Mouse (Mus musculus) frontal cortex, postnatal 10 days (tissue): ENCODE measurements at regions not wholly inside any gene's neighbourhood (a gene's known extent, or its start where the extent isn't known, plus 50 kb on each side); places are given as distances from the start of the nearest gene placed in this dataset.

ENCODE experiments used
- DNase-seq, 2 experiments: peaks; one replicate each; pipeline ENCODE4 v3.0.0; 2022; ENCODE audit warnings: low spot score in 2 of 2, mixed read lengths in 1 of 2

DNA sequence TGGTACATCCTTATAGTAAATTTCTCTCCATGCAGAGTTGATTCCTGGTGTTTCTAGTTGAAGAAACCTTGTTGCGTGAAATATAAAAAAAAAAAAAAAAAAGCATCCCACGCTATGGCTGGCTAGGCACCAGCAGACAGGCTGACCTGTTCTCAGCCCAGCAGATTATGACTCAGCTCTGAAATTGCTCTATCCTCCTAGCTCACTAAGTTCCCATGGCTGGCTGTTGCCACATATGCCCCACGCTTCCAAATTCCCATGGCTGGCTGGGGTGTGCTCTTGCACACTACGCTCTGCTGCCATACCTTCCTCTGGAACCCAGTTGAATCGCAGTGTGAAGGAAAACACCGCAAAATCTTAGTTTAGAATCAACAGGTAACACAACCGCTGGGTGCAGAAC, 270.1 kb downstream of the Mid1ip1 start:
- no peak for DNase-seq

DNA sequence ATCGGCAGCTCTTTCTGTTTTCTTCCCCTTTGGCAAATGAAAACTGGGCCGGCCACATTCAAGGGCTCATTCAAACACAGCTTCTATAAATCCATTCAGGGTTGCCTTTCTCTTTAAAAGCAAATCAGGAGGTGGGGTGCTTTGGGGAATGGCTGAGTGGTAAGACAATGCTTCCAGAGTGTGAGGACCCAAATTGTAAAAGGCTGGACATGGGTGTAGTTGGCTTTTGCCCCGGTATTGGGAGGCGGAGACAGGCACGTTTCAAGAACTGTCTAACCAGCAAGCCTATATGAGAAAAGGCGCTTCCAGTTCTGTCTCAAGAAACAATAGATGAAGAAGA, 277.0 kb downstream of the Mid1ip1 start:
- peak in 1 of 2 experiments; percentile 6 for DNase-seq

DNA sequence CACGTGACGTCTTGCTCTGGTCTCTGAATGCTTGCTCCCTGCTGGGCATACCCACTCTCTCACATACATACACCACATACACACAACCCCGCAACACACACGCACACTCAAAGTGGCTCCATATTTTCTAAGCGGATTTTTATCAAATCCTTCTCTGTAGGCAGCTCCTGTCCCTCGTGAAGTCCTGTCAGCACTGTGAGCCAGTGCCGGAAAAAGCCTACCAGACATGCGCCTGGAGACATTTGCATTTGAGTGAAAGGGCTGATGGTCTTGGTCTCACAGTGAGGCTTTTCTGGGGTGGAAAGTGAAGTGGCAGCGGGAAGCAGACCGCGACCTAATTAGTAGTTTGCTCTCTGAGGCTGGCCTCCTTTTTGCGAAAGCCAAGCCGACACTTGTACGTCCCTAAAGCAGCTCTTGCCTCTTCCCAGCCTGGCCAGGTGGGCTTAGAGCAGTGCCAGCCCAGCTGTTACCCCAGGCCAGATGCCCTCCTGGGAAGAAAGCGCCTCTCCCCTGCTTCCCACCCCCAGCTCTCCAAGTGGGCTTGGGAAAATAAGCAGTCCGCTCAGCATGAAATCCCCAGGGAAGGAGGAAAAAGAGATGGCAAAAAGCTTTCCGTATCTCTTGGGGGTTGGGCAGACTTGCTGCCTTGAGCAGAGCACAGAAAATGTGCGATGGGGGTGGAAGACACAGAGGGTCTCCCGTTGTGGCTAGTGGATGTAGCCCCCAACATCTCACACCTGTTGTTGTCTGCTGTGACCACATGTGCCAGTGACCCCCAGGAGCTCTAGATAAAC, 277.6 kb downstream of the Mid1ip1 start:
- peak; percentile 37 to 49 for DNase-seq

DNA sequence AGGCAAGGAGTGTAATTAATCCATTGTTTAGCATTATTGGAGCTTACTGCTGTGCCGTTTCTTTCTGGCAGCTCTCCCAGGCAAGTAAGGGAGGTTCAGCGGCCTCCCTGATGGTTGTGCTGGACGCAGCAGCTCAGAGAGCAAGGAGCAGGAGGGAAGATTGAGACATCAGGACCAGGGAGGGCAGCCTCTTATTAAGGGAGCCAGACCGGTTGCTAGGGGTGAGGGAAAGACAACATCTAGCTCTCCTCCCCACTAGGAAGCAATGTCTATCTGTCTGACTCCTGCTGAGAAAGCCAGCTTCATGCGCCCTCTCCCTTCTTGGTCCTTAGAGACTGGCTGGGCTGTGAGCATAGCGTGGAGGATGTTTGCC, 278.2 kb downstream of the Mid1ip1 start:
- DNase-seq, result no peak

DNA sequence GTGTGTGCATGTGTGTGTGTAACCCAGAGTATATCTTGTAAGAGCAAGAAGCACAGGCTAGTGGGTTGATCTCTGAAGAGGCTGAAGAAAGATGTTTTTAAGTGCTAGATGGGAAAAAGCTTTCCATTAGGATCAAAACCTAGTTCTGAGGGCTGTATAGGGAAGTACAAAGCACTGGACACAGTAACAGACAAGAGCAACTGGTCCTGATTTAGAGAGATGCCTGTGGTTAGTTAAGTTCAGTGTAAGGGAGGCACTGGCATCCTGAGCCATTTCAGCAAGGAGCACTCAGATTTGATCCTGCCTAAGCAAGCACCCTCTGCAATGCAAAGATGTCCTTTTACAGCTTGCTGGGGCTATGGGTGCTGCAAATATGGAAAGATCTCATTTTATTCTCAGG, 280.1 kb downstream of the Mid1ip1 start:
- no peak for DNase-seq

DNA sequence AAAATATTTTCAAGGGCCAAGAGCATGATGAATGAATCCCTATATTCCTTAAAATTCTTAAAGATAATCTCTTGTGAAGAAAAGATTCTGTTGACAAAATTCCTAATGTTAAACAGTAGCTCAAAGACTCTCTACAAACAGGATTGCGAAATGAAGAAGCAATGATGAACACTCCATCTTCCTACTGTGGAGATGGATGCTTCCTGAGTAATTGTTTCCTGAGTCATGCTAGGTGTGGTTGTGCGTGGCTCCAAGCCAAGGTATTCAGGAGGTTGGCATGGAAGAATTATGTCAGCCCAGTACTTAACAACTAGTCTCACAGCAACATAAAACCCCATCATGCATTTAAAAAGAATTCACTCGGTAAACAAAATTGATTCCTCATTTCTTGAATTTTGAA, 286.4 kb downstream of the Mid1ip1 start:
- DNase-seq, result no peak

DNA sequence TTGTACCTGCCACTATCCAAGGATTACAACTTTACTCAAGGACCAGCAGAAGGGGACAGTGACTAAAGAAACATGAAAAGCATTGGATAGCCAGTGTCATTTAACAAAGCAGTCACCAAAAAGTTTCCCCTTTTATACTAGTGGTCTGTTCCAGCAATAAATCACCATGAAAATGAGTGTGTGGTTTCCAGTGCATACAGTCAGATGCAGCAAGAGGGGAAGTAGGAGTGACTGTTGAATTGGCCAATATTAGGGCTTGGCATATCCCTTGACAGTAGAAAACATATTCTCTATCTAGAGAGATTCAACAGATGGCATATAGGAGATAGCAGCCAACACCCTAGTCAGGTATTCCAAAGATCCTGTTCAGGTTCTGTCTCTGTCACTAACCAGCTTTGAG, 259.8 kb upstream of the H2al1a start:
- no peak for DNase-seq

DNA sequence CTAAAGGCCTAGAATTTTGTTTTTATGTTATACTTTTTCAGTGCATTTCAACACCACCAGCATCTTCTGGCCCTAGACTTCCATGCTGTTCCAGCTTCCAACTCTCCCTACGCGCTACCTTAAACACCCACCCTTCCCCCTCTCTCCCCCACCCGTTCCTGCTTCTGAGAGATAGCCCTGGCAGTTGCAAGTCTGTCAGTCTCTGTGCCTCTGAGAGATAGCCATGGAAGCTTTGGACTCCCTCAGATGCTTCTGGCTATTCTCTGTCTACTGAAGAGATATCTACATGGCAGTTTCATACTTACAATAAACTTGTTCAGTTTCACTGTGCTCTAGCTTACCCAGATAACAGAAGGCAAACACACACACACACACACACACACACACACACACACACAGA, 252.3 kb upstream of the H2al1a start:
- no peak for DNase-seq

DNA sequence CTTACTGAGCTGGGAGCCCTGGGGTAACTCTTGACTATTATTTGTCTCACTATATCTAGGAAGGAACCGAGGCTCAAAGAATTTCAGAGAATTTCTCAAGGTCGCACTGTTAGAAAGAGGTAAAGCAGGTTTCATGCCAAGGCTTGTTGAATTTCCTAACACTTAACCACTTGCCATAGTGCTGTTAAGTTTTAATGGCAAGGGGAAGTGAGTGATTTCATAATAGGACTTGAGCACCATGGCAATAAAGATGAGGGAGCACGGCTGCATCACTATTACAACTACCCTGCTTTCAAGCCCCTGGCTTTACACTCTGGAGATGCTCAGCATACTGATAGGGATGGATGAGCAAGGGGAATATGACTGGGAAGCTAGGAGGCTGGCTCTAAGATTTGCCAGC, 216.9 kb upstream of the H2al1a start:
- no peak for DNase-seq

DNA sequence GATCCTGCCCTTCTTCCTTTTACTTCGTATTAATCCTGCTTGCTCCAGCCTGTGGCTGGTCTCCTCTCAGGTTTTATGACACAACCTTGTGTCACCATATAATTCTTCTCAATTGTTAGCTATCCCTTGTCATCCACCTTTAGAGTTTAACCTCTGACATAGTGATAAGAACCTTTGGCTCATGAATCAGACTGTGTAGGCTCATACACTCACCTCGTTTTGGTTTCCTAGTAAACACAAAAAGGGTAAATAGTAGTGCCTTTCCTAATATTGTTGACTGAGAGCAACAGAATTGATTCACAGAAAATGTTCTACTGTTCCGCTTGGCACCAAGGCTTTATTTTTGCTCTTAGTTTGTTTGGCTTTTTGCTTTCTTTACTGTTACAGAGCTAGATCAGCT, 216.2 kb upstream of the H2al1a start:
- DNase-seq, result no peak

DNA sequence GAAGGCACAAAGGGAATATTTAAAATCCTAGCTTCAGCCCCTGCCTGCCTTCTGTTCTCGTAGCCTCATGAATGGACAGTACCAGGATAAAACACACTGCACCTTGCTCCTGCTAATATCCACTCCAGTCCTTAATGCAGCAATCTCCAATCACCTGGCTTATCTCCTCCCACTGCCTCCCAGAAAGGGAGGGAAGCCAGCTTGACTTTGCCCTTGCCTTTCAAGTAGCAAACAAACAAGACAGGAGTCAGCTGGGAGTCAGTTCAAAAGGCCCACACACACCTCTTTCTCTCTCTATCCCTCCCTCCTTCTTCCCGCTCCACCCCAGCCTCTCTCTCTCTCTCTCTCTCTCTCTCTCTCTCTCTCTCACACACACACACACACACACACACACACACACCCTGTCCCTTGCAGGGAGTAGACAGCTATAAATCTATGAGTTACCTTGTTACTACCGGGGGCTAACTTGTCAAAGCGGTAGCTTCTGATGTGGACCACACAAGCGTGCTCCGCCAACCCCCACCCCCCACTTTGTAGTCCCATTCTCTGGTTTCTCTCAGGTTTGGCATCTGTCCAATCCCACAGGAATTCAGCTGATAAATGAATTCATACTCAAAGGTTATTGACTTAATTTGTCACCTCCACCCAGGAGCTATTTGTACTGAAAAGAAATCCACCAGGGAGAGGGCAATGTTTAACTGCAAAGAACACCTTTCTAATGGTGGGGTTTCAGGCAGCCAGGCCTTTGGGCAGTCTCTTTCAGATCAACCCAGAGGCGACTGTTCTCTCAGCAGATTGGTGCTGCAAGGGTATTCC, 212.6 kb upstream of the H2al1a start:
- no peak for DNase-seq

DNA sequence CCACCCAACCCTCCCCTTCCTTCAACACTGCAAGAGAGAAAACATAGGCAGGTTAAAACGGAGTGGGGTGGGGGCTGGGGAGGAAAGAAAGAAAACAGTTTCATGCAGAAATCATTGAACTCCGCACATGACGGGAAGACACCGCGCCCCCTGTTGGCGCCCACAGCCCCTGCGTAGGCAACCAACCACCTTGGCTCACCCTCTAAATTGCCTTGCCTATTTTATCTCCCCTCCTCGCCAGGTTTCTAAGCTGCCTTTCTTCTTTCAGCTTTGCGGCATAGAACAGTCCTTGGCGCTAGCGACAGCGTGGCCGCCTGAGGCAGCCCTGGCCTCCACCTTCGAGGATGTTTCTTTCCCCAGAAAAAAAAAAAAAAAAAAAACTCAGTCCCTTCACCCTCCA, 211.1 kb upstream of the H2al1a start:
- DNase-seq, result peak in 1 of 2 experiments; percentile 42

DNA sequence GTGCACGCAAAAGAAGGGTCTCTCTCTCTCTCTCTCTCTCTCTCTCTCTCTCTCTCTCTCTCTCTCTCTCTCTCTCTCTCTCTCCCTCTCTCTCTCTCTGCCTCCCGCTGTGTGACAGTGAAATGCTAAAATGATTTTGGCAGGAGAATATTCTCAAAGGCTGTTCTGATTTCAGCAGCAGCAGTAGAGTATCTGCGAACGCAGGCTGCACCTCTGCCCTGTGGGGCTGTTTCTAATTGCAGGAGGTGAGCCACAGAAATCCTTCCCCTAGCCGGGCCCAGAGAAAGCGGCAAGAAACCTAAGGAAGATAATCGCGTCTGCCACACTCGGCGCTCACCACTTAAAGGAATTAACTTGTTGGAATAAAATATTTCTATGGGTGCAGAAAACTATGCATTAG, 210.6 kb upstream of the H2al1a start:
- DNase-seq, result no peak

DNA sequence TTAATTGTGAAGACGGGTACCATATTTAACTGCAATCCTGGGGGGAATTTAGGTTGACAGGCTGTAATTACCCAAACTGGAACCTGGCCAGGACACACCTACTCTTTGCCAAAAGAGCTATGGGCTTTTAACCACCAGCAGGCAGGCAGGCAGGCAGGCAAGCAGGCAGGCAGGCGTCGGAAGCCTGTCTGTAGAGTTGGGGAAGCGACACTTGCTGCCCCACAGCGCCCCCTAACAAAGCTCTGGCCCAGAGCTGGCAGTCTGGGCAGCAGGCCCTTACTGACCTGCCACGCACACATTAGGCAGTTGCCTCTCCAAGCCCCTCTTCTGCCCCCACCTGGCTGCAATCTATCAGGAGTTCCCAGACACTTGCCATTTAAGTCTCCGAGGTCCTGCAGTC, 208.6 kb upstream of the H2al1a start:
- peak; percentile 20 to 41 for DNase-seq

DNA sequence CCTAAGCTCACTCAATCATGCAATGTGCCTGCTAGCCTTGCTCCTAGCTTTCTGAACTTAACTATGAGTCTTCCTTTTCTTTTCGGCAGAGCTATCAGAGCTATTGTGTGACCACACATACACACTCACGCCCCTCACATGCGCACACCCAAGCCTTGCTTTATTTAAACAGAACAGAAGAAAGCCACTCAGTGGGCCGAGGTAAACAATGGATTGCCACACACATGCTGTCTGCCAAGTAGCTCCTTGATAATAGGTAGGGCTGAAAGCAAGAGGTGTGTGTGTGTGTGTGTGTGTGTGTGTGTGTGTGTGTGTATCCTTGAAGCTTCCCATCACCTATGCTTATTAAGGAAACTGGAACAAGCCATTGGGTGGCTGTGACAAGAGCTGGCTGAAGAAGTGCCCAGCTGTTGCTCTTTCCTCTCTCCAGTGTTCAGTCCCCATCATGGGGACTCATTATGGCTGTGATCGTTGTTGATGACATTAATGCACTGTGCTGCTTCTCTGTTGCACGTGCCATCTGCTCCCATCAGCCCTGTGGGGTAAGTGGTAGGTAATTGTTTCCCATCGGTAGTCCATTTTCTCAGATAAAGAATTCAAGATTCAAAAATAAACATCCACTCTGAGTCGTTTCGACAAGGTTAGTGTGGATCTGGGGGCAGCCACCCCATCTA, 201.3 kb upstream of the H2al1a start:
- DNase-seq, result no peak

DNA sequence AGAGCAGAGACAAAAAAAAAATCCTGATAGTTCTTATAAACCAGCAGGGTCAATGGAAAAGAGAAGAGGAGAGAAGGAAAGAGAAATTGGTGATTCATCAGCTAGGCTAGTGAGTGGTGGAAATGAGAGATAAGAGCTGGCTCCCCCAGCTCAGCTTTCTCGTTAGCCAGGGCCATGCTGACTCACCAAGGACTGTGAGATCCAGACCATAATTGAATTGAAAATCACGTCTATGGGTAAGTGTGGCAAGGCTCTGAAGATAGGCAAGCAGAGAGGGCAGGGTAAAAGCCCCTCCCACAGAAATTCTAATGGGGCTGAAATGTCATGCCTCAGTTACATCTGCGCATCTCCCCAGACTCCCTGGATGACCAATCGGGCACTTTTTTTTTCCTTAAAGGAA, 200.7 kb upstream of the H2al1a start:
- no peak for DNase-seq

DNA sequence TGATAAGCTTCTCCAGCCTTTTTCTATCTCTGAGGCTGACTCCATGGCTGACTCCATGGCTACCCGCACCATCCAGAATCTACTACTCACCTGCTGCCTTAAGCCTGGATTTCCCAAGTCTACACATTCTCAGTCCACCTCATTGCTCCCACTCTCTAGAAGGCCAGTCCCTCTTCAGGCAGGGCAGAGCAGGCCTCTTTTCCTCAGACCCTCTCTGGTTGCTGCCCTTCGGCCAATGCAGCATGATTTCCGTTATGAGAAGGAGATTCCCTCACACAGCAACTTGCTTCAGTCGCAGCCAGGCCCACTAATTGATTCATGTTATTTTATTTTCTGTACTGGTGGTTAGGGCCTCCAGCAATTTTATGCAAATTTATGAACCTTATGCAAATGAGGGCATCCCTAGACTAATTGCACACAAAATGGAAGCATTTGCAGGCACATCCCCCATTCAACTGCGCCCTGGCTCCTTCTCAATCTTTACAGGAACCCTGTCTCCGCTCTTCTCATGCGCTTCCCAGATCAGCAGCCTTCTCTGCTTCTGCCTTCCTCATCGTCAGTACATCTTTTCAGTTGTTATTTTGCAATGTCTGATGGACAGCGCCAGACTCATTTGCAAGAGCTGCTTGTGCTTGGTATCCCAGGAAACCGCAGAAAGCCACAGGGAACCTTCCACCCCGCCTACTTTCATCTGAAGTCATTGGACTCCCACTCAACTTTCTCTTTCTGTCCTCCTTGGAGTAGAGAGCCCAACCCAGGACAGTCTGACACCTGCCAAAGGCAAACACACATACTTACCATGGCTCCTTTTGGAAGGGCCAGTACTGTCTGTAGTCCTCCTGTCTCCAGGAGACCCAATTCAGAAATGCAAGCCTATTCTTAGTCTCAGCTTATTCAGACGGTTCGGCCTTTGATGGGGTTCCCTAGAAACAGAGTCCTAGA, 199.6 kb upstream of the H2al1a start:
- DNase-seq, result peak; percentile 16 to 27

DNA sequence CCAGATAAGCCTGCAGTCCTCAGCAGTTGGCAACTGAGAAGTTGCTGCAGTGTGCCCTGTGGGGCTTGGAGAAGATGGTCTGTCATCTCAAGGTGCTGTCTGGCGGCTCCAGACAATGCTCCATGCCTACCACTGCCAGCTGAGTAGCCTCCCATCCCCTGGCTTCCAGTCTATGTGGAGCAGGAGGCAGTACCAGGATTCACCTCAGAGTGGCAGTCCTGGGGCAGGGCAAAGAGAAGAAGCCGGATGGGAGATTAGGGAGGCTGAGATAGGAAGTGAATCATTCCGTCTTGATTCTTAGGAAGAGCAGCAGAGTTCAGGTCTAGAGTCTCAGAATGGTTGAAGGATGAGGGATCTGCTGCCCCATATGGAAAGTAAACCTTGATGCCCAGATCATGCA, 198.1 kb upstream of the H2al1a start:
- DNase-seq, result no peak

DNA sequence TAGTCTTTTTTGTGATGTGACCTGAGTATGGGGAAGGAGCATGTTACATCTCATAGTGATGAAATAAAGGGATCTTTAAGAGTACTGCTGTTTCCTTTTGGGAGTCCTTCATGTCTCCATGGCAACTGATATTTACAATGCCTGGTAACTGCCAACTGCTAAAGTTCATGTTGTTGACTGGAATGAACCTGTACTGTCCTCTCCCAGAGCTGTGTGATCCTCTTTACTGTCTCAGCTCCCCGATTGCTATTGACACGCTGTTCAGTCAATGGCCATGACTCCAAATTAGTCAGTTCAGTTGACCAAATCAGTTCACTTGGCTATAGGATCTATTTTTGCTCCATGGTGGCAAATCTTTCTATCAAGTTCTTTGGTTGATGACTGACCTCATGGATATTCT, 167.8 kb upstream of the H2al1a start:
- no peak for DNase-seq

DNA sequence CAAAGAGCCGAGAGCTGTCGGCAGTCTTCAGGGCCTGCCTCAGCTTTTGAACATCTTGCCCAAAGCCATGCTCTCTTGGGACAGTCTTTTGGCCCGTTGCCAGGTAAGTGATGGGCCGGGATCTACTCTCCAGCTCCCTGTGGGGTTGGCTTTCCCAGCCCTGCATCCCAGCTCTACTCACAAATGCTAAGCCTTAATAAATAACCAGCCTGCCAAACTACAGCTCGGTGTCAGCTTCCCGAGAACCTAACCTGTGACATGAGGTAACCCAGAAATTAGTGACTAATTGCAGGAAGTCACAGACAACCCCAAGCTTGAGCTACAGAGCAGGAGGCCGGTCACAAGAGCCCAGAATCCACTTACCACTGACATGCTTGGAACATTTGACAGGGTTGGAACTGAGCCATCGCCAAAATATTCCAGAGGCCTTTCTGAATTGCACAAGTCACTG, 159.1 kb upstream of the H2al1a start:
- peak in 1 of 2 experiments; percentile 8 for DNase-seq

DNA sequence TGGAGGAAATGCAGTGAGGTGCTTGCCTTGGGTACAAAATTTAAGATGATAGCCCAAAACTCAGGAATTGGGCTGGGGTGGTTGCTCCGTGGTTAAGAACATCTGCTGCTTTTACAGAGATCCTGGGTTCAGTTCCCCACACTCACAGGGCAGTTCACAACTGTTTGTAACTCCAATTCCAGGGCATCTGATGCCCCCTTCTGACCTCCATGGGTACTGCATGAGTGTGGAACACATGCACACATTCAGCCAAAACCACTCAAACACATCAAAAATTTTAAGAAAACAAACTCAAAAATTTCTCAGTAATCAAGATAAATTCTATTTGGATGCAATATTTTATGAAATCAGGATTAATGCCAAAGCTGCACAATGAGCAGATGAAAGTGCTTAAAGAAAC, 157.8 kb upstream of the H2al1a start:
- DNase-seq, result no peak

DNA sequence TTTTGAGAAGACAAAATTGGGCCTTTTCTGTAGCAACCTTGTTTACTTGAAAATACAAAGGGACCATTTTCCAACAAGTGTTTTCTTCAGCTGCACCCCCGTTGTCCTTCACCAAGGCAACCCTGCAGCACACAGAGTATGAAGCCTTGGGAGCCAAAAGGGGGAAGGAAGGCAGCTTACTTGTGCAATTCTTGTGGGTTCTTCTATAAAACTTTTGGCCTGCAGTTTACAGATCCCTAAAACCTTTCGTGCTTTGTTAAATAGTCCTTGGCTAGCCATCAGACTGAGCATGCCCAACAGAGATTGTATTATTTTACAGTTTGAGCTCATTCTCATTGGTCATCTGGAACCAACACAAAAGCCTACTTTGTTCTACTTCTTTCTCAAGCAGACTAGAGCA, 140.6 kb upstream of the H2al1a start:
- DNase-seq, result peak in 1 of 2 experiments; percentile 10
